Mouse (Mus musculus) forelimb bud, embryonic 11.5 days (tissue): ENCODE results near the gene Dact3.
A peak's percentile ranks its signal among the peaks of the same experiment; 100 is the strongest.

Experiments
- DNase-seq: peaks from one replicate; pipeline ENCODE4 v3.0.0-alpha.2; 2012; ENCODE audit warnings: low read depth, low spot score

Gene Dact3

DNA sequence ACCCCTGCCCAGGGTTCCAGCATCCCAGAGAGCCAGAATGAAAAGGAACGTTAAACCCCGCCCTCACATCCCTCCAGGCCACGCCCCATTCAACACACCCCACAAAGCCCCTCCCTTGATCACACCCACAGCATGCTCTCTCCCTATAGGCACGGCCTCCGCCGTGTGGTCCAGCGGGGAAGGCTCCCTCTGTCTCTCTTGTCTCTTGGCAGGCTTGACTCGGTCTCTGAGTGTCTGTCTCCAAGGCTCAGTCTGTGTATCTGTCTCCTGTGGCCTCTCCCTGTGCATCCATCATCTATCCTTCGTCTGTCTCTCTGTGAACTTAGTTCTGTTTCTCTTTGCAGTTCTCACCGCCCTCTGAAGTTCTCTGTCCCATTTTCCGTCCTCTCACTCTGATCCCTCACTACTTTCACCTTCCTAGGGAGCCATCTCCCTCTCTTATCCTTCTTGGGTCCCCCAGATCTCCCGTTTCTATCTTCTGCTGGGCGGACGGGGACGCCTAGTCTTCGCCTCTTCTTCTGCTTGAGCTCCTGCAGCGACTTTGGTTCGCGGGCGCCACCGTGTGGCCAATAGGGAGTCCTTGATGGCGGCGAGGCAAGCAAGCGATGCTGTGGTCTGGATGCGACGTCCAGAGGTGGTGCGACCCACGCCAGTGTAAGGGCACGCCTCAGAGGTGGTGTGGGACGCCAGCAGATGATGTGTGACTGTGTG is 16.7 kb downstream of the Dact3 start, which contains the start of gene Gng8:
Gene Gng8, plus strand, starts transcription at position 146 of the 711 bp plus-strand sequence.
- DNase-seq: peak; percentile 90

DNA sequence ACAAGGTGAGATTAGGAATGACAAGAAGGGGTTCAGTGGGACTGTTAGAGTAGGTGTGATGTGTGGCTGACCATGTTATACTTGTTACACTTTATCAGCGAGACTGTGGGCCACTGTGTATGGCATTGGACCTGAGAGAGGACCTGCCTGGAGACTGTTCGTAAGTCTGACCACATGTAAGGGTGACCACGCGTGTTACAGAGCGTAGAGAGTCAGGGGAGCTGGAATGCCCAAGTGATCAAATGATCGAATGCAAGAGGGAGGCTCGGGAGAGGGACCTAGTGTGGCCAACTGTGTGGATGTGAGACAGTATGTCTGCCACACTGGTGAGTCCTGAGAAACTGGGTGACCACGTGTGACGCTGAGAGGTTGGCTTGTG is 17.2 kb downstream of the Dact3 start:
- no peak for DNase-seq

DNA sequence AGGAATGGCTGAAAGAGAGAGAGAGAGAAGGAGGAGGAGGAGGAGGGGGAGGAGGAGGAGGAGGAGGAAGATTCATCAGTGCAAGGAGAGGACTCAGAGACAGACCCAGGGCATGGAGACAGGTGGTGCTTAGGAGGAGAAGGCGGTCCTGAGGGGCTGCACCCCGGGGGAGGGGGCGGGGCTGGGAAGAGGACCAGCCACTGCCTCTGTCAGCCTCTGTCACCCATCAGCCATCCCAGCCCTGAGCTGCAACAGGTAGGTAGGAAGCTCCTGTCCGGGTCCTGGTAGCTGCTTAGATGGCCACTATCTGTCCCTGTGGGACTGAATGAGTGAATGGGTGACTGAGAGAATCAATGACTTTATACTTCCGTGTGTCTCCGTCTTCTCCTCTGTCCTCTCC is 18.5 kb downstream of the Dact3 start:
- no peak for DNase-seq

DNA sequence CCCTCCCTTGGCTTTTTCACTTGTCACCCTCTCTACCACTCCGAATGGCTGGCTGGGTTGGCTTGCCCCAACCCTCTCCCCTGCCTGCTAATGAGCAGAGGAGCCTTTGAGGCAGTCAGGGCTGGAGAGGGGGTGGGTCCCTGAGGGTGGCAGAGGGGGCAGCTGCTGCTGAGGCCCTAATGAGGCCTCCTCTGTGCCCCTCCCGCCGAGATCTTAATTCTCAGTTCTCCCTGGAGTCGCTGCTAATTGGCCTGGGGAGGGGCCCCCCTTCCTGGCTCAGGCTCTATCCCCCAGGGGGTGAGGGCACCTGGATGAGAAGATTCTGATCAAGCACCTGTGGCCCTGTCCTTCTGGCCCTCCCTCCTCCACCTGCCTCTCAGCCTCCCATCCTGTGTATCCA is 19.2 kb downstream of the Dact3 start:
- no peak for DNase-seq

DNA sequence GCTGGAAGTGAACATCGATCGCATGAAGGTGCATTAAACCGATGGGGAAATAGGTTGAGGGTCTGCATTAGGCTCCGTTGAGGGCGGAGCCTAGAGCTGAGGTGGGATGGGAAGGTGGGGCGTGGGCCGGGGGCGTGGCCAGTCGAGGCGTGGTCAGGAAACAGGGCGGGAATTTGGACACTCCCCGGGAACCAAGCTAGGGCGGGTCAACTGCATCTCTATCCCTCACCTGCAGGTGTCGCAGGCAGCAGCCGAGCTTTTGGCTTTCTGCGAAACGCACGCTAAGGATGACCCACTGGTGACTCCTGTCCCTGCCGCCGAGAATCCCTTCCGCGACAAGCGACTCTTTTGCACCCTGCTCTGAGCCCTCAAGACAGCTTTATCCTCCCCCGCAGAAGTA is 19.9 kb downstream of the Dact3 start:
- peak; percentile 89 for DNase-seq

DNA sequence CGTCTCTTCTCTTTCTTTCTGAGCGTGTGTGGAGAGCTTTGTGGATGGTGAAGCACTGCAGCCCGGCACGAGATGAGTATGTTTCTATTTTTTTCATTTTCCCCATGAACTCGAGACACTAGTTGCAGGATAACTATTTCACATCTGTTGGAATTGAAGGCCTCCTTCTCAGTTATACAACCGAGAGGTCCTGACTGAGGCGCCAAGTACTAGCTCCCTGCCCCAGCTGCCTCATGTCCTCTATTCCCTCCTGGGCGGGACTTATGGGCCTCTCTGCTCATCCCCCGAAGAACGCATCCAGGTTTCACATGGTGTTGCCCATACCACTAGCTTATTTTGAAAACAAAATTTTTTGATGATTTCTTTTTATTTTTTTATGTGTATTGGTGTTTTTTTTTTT is 20.4 kb downstream of the Dact3 start:
- DNase-seq: no peak

DNA sequence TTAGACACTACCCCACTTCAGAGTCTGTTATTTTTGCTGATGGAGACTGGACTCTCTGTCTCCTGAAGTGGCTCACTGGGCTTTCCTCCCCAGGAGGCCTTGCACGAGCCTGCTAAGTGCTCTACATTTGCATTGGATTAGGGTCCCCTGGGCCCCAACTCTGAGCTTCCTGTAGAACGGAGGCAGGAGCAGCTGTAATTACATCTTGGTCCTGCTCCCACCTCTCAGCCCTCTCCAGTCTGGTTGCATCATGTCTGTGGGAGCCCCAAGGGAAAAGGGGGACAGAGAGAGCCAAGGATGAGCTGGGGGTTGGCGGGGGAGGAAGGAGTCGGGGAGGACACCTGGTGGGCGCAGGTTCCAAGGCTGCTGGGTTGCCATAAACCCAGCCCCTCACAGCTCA is 25.4 kb downstream of the Dact3 start:
- no peak for DNase-seq

DNA sequence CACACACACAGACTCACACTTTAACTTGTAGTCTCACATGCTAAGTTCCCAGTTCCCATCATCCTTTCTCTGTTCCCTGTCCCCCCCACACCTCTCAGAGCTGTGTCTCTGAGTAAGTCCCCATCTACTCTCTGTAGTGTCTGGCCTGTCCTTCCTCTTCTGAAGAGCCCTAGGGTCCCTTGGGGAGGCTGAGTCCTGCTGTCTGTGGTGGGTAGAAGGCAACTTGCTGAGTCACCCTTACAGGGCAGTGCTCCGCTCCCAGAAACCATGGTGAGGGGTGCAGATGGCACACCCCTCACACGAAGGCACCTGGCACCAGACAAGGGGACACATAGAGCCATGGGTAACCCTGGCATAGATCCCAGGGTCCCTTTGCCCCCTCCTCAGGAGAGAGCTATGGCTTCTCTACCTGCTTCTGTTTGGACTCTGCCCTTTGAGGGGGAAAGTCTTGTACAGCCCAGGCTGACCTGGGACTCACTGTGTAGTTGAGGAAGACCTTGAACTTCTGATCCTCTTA is 28.4 kb downstream of the Dact3 start:
- DNase-seq: no peak

DNA sequence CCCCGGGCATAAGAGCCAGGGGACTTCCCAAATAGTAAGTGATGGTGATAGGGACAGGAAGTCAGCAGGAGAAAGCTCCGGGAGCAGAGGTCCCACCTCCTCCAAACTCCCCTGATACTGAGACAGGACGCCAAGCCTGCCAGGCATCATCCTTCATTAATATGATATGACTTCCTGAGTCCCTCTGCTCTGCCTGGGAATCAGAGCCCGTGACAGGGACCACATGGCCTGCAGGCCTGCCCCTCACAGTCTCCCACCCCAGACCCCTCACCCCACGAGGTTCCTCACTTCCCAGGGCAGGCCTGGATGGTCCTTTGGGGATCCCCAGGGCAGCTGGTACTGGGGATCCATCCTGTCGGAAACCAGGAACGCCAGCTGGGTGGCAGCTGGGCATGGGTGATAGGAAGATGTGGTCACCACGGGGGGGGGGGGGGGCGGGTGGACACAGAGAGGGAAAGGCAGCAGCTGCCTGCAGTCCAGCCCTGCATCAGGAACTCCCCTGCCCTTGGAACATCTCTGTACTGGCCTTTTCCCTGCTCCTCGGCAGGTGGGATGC is 29.1 kb downstream of the Dact3 start:
- no peak for DNase-seq

DNA sequence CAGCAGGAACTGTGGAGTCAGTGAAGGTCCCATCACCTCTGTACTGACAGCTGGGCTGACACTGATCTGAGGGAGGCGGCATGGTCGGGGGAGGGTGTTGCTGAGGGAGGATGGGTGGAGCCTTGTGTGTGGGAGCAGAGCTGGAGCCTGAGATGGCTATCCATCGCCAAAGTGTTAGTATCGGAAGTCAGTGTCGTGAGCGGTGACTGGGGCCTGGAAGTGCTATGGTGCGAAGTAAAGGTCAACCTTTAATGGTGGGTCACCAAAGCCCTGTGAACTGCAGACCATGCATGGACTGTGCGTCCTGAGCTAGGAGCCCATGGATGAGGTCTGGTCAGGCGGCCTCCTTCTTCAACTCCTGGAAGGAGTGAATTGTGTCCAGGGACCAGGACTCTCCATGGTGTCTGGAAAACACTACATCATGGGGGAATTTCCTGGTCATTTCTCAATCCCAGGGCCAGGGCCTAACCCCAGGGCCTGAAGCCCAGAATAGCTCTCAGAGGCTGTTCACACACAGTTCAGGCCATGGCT is 30.4 kb downstream of the Dact3 start:
- DNase-seq: no peak

DNA sequence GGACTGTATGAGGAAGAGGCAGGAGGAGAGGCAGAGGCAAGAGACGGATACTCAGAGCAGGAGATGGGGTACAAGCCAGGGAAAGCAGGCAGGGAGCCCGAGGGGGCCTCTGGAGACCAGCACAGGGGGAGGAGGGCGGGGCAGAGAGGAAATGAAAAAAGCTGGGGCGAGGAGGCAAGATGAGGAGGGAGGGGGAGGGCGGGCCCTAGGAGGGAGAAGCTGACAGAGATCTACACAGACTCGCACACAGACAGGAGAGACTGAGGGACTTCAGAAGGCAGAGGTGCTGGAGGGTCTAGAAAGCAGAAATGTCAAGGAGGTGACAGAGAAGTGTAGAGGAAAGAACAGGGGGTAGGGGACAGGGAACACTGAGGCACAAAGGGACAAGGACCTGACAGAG is 31.2 kb downstream of the Dact3 start, which contains the start of gene Ptgir:
Gene Ptgir, plus strand, starts transcription at position 210 of the 400 bp plus-strand sequence.
- DNase-seq: no peak

DNA sequence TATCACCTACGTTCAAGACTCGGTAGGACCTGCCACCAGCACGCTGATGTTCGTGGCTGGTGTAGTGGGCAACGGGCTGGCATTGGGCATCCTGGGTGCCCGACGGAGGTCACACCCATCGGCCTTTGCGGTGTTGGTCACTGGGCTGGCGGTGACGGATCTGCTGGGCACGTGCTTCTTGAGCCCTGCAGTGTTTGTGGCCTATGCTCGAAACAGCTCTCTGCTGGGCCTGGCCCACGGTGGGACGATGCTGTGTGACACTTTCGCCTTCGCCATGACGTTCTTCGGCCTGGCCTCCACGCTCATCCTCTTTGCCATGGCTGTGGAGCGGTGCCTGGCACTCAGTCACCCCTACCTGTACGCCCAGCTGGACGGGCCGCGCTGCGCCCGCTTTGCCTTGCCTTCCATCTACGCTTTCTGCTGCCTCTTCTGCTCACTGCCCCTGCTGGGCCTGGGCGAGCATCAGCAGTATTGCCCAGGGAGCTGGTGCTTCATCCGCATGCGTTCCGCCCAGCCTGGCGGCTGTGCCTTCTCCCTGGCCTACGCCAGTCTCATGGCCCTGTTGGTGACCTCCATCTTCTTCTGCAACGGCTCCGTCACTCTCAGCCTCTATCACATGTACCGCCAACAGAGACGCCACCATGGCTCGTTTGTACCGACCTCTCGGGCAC is 31.9 kb downstream of the Dact3 start:
- no peak for DNase-seq

DNA sequence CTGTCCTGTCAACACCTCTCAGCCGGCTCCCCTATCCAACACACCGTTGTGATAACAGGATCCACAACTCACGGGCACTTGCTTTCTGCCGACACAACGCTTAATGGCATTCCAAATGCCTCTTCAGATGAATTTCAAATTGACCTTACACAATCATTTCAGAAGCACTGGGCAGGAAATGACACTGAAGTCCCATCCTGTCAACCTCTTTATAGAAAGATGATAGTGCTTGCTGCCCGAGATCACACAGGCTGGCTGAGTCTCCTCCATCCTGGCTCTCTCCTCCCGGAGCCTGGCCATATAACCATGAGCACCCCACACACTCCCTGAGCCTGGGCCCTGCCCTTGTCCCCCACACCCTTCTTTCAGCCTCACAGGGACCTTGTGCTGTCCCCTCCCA is 32.7 kb downstream of the Dact3 start:
- DNase-seq: no peak

DNA sequence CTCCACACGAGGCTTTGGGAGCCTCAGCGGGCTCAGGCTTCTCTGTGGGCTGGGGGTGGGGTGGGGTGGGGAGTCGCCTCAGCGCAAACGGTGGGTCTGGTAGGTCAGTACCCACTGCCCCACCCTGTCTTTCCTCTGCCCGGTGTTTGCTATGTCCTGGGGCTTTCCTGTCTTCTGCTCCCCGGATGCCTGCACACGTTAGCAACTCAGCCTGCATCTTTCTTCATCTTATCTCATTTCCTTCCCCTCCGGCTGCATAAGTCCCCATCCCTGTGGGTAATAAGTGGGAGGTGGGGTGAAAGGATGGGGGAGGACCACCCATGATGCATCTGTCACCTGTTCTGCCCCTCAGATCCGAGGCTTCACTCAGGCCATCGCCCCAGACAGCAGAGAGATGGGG is 33.2 kb downstream of the Dact3 start:
- no peak for DNase-seq

DNA sequence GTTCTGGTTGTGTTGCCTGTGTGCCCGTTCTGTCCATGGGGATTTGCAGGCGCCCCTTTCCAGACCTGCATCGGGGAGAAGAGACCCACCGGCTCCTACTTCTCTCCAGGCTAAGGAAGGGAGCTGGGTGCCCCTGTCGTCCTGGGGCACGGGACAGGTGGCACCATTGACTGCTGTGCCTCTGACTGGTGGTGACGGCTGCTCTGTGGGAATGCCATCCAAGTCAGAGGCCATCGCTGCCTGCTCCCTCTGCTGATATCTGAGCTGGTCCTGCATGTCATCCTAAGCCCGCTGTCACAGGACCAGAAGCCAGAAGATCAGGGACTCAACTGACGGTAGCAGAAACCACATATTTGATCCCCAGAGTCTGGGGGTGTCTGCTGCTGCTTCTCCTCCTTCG is 33.7 kb downstream of the Dact3 start:
- no peak for DNase-seq

DNA sequence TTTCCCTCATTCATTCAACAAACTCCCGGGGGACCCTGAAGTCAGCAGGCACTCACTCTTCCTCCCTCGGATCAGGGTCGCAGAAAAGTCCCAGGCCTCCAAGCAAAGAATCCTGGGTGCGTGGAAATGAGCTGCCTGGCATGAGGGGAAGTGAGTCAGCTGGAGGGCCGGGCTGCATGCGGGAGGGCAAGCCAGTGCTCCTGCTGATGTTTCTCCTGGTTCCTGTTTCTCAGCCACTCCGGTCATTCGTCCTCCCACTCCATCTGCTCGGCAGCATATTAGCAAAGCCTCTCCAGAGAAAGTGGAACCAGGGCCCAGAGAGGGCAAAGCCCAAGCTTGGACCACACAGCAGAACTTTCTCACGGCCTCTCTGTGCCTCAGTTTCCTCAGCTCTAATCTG is 34.8 kb downstream of the Dact3 start:
- no peak for DNase-seq

DNA sequence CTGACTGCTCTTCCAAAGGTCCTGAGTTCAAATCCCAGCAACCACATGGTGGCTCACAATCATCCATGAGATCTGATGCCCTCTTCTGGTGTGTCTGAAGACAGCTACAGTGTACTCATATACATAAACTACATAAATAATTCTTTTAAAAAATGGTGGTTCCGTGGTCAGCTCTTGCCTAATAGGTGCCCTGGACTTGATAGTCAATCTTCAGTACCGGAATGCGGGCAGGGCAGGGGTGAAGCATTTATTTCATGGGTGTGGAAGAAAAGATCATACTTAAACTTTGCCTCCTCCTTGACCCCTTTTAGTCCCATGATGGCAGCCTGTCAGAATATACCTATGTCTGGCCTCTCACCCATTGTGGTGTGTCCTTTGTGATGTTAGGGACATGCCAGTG is 36.8 kb downstream of the Dact3 start:
- DNase-seq: no peak

DNA sequence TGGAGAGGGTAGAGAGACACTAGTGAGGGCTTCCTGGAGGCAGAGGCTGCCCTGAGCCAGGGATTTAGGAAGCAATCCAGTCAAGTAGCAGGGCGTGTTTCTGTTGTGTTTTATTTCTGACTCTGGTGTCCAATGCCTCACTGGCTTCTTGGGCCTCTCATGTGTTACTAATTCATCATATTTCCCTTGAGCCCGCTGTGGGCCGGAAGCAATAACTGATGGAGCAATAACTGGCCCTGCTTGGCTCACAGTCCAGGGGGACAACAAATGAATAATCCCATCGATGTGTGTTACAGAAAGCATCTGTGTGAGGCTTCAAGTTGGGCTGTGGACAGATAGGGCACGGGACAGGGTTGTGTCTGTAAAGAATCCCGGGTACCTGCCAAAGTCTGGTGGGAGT is 37.2 kb downstream of the Dact3 start:
- DNase-seq: no peak

DNA sequence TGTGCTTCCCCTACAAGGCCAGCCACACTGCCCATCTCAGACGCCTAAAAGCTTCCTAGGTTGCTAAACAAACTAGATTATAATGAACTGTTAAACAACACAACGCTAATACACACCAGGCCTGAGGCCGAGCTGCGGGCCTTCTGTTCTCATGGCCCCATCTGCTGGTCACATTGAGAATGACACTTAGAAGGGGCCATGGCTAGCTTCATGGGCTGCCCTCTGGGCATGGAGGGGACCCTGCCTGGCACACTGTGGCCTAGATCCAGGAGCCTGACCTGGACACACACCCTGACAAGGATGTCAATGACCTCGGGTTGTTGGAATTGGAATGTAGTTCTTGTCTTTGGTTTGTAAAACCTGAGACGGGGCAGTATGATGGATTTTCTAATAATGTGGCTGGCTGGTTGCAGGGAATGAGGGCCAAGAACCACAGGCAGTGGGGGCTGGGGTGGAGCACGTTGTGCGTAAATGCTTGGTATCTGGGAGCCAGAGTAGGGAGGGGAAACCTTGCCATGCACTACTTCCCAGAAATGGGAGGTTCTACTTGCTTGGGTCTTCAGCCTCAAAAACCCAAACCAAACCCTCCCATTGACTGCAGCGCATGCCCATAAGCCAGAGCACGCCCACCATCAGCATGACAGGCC is 38.8 kb downstream of the Dact3 start:
- DNase-seq: peak; percentile 80

DNA sequence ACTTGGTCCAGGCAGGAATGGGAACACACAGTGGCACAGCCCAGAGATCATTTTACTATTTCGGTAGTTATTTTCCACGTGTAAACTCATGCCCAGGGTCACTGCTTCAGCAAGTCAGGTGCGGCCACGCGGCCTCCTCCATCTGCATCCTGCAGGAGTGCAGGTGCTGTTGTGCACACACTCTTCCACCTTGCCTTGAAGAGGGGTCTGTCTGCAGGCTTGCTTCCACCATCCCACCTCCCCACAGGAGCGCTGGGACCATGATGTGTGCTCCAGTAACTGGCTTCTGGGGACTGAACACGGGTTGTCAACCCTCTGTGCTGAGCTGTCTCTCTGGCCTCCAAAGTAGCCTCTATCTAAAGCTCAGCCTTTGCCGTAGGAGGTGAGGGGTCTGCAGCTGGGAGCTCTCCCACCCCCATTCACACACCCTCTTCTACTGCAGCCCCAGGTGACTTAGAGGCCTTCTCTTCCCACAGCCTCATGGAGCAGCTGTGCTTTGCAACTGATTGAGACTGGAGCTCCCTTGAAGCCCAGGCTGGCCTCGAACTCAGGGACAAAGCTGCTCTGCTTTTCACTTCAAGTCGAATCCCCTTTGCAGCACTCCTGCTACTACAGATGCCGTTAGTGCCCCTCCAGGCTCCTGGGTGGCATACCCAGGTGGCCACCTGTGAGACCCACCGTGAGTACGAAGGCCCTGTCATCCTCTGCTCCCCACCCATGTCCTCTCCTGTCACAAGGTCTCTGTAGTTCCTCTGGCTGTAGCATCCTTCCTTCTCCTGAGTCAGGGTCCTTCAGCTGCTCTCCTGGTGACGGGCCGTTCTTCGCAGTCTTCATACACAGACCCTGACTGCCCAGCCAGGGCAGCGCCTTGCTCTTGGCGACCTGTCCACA is 39.6 kb downstream of the Dact3 start:
- no peak for DNase-seq
